Mouse (Mus musculus): ENCODE results near the gene Phrf1. TPM values are rescaled to one million over a fixed set of nuclear protein-coding genes. Genes with fewer than 3 reads are reported as not detected.

The Phrf1 gene
- 33.3 and 39.2 TPM in 2 replicates for polyA plus RNA-seq (2012; rRNA removed)

DNA sequence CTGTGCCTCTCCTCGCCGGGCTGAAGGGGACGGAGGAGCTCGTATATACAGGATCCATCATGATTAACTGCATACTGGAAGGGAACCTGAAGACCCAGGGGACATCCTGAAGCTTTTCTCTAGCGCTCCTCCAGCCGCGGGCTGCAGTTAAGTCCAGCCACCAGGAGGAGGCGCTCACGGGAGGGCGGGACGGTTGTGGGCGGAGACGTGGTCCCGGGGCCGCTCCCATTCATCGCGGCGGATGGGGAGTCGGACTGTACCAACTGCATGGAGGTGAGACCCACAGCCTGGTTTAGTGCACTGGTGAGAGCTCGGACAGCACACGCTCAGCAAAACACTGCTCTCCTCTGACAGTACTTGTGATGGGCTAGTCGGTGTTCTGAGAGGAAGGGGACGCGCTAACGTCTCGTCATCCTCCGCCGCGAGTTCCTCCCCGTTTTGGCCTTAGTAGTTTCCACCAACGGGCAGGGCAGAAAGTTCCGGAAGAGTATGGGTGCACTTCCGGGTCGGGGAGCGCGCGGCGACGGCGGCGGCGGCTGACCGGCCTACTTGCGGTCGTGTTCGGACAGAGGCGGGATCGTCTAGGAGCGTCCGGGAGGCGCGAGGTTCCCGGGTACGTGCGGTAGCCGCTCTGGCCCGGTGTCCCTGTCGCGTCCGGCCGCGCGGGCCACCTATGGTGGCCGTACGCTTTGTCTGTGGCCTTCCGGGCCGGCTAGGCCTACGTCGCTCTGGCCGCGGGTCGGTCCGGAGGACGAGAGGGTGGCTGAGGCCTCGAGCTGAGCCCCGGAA, at the start of gene Phrf1:
TSS of gene Phrf1 (plus strand) at position 506 of the 789 bp plus-strand sequence.

DNA sequence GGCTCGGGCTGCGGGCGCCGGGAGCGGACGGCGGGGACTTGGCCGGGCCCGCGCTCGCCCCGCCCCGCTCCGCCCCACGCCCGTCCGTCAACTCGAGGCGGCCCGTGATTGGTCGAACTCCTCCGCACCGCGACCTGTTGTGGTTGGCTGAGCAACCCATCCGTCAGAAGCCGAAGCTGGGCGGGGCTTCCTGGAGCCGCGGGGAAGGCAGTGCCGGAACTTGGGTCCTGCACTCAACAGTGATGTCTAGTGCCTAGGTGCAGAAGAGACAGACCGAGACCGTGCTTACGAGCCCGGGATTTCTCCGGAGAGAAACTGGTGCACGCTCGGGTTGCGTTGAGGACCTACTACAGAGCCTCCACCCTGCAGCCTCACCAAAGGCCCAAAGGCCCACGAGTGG, 34.6 kb upstream of the Phrf1 start, which contains the start of the genes Hras and Lrrc56:
TSS of gene Hras (minus strand) at position 58 of the 400 bp plus-strand sequence.
TSS of gene Lrrc56 (plus strand) at position 210 of the 400 bp plus-strand sequence.

DNA sequence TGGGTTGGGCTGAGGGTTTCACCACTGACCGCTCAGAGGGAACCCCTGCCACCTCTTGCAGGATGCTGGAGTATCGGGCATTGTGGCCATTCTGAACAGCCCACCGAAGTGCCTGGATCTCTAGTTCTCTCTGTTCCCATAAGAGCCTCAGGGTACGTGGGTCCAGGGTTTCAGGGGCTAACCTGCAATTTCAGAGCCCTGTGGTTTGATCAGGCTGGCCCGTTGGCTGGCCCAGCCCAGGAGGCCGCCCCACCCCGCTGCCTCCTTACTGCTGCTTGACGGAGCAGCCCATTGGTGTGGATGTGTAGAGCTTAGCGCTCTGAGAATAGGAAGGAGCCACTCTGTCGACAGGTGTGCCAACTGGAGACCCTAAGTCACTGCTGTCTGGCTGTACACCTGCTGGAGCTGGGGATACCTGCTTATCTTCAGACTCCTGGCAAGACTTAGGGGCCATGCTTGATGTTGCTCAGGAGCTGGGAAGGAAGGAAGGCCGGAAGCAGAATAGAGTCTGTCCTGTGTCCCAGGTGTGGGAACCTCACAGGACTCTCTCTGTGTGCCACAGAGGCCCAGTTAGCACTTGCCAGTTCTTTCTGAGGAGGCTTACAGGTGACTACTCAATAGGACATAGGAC, 14.9 kb upstream of the Phrf1 start, which contains the start of gene Lmntd2:
TSS of gene Lmntd2 (minus strand) at position 476 of the 631 bp plus-strand sequence.

DNA sequence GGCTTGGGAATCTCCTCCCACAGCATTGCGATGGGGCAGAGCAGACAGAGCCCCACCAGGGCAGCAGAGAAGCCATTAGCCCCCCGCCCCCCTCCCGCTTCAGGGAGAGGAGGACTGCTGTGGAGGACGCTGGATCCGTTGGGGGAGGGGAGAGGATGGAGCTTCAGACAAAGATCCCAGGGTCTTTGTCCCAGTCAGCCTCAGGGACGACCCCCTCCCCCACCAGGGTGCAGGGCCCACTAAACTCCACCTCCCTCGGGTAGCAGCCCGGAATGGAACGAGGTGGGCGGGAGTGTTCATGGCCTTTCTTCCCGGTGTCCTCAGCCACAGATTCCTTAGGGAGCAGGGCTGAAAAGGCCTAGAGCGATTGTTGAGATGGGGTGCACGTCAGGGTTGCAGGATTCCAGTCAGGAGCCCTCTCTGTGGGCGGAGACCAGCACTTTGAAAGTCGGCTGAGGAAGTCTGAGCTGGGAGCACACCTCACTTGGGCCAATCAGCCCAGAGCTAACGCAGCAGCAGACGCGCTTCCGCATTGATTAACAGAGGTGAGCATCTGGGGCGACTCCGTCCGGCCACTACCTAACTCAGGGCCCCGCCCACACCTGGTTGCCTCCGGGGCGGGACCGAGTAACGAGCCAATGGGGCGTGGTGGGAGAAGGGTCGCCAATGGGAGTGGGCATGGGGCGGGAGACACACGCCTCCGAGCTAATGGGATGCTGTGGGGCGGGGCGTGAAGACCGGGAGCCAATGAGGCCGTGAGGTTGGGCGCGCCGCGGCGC, 13.3 kb upstream of the Phrf1 start, which contains the start of gene Rassf7:
TSS of gene Rassf7 (plus strand) at position 760 of the 779 bp plus-strand sequence.

DNA sequence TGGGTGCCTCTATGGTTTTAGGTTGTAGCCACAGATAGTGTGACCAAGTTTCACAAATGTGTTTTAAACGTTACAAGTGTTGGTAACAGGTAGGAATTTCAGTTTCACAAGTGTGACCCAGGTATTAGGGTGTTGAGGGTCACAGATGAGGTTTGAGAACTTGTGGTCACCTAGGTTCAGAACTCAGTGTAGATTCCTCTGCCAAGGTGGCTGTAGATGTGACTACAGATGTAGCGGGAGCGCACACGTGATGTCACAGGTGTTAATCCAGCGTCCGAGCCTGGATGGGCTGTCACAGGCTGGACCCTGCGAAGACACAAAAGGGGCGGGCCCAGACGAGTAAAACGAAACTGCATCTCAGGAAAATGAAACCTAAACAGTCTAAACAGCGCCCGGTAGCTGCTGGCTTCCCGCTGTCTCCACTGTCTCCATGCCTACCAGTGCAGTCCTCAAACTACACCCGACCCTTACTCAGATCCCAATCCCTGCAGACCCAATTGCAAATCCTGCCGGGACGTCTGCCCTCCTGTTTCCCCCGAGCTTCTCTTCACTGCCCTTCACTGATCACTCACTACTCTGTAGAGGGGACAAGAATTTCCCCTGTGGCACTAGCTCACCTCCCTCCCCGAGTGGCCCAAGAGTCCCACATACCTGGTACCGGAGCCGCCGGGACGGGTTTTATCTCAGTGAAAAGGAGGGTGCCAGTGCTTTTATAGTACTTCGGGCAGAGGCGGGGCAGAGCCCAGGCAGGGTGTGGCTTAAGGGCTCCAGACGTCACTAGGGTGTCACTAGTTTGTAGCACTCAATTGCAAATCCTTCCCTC, 37.4 kb downstream of the Phrf1 start, which contains the start of gene Irf7:
TSS of gene Irf7 (minus strand) at position 743 of the 823 bp plus-strand sequence.

DNA sequence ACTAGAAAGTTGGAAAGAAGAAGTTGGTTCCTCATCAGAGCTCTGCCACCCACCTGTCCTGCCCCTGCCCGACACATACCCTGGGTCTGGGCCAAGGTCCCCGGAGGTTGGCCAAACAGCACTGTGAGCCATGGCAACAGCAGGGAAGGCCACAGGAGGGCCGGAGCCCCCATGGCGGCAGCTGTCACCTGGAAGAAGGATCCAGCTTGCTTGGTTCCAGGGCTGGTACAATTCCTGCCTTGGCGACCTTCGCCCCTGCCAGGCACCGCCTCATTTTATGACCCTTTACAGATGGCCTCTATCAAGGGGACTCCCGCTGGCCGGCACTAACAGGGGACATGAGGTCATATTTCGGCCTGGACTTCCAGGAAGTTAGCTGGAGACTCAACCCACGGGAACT, 48.0 kb downstream of the Phrf1 start, which contains the start of gene Cdhr5:
TSS of gene Cdhr5 (minus strand) at position 241 of the 400 bp plus-strand sequence.

DNA sequence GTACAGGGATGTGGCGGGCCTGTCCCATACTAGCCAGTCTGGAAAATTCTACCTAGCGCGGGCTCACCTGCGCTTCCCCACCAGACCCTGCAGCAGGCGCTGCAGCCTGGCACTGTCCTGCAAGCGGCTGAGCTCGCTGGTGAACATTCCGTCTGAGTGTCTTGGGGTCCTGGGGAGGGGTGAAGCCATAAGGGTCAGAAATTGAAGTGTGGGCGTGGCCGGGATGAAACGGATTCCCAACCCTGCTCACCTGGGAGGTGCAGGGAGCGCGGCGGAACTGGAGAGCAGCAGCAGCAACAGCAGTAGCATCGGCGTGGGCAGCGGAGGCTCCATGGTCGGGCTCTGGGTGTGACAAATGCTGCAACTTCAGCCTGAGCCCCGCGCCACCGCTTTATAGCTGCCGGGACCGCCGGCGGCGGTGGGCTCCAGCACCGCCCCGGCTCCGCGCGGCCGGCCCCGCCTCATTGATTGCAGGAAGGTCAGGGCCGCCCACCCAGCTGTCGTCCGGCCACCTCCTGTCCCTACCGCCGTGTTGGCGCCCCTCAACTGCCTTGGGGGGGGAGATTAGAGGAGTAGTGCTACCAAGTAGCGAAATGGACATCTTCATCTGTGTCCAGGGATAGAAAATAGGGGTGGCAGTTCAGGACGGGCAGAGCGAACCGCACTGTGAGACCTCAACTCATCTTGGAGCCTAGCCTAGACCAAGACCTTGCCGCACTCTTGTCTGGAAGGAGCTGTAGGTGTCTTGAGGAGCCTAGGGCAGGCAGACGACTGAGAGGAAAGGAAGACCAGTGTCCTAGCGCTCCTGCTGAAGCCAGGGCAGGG, 50.4 kb downstream of the Phrf1 start, which contains the start of gene Sct:
TSS of gene Sct (minus strand) at position 368 of the 825 bp plus-strand sequence.

DNA sequence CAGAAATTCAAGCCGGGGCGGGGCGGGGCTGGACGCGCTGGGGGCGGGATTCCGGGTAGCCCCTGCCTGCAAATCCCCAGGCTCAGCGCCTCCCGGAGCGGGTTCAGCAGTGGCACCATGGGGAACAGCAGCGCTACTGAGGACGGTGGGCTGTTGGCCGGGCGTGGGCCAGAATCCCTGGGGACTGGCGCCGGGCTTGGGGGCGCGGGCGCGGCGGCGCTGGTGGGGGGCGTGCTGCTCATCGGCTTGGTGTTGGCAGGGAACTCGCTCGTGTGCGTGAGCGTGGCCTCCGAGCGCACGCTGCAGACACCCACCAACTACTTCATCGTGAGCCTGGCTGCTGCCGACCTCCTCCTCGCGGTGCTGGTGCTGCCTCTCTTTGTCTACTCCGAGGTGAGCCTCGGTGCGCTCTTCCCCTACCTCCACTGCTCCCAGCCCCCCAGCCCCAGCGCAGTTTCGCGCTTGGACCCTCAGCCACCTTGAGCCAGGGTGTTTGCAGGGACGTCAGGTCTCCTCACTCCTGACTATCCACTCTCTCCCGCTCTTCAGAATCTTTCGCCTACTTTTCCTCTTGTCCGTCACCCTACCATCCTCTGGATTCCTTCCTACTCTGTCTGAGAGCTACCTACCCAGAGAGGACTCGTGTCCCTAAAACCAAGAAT, 63.5 kb downstream of the Phrf1 start, which contains the start of gene Drd4:
TSS of gene Drd4 (plus strand) at position 86 of the 662 bp plus-strand sequence.

Other genes with a start within 250 kb of the Phrf1 start
- gene Ifitm3, start 218.0 kb upstream of the Phrf1 start, polyA plus RNA-seq (2012; rRNA removed): 31.0 and 57.6 TPM in 2 replicates
- gene Ifitm6, start 210.9 kb upstream of the Phrf1 start, polyA plus RNA-seq (2012; rRNA removed): 0.86 and 1.2 TPM in 2 replicates
- not detected in 2 replicates for gene Gm17387, start 199.7 kb upstream of the Phrf1 start, polyA plus RNA-seq (2012; rRNA removed)
- 154 and 158 TPM in 2 replicates for gene B4galnt4, start 167.7 kb upstream of the Phrf1 start, polyA plus RNA-seq (2012; rRNA removed)
- gene Pkp3, start 150.6 kb upstream of the Phrf1 start, polyA plus RNA-seq (2012; rRNA removed): 0.28 and 4.0 TPM in 2 replicates
- gene Sigirr, start 128.2 kb upstream of the Phrf1 start, polyA plus RNA-seq (2012; rRNA removed): 1.4 and 2.1 TPM in 2 replicates
- 0.33 and 1.8 TPM in 2 replicates for gene Ano9, start 111.0 kb upstream of the Phrf1 start, polyA plus RNA-seq (2012; rRNA removed)
- 49.2 and 50.0 TPM in 2 replicates for gene Ptdss2, start 106.4 kb upstream of the Phrf1 start, polyA plus RNA-seq (2012; rRNA removed)
- gene Rnh1, start 55.9 kb upstream of the Phrf1 start, polyA plus RNA-seq (2012; rRNA removed): 49.4 and 54.4 TPM in 2 replicates
- gene Hras, start 34.8 kb upstream of the Phrf1 start, polyA plus RNA-seq (2012; rRNA removed): 138 and 141 TPM in 2 replicates
- gene Lrrc56, start 34.6 kb upstream of the Phrf1 start, polyA plus RNA-seq (2012; rRNA removed): 16.0 and 18.6 TPM in 2 replicates
- gene Lmntd2, start 14.7 kb upstream of the Phrf1 start, polyA plus RNA-seq (2012; rRNA removed): 4.9 and 5.2 TPM in 2 replicates
- gene Rassf7, start 12.9 kb upstream of the Phrf1 start, polyA plus RNA-seq (2012; rRNA removed): 29.0 and 31.4 TPM in 2 replicates
- gene Irf7, start 37.7 kb downstream of the Phrf1 start, polyA plus RNA-seq (2012; rRNA removed): 6.9 and 11.5 TPM in 2 replicates
- 0.01 and 0.03 TPM in 2 replicates for gene Cdhr5, start 48.0 kb downstream of the Phrf1 start, polyA plus RNA-seq (2012; rRNA removed)
- 1.7 and 4.0 TPM in 2 replicates for gene Sct, start 50.3 kb downstream of the Phrf1 start, polyA plus RNA-seq (2012; rRNA removed)
- 1.1 TPM in 2 replicates for gene Drd4, start 63.2 kb downstream of the Phrf1 start, polyA plus RNA-seq (2012; rRNA removed)
- 74.1 and 82.3 TPM in 2 replicates for gene Deaf1, start 98.9 kb downstream of the Phrf1 start, polyA plus RNA-seq (2012; rRNA removed)
- gene Tmem80, start 99.0 kb downstream of the Phrf1 start, polyA plus RNA-seq (2012; rRNA removed): 75.9 and 79.9 TPM in 2 replicates
- gene Eps8l2, start 110.1 kb downstream of the Phrf1 start, polyA plus RNA-seq (2012; rRNA removed): 0.98 and 3.3 TPM in 2 replicates
- gene Taldo1, start 163.4 kb downstream of the Phrf1 start, polyA plus RNA-seq (2012; rRNA removed): 259 and 309 TPM in 2 replicates
- 68.5 and 73.1 TPM in 2 replicates for gene Gatd1, start 185.4 kb downstream of the Phrf1 start, polyA plus RNA-seq (2012; rRNA removed)
- gene Cend1, start 200.7 kb downstream of the Phrf1 start, polyA plus RNA-seq (2012; rRNA removed): 34.4 and 41.7 TPM in 2 replicates
- 129 and 134 TPM in 2 replicates for gene Slc25a22, start 209.1 kb downstream of the Phrf1 start, polyA plus RNA-seq (2012; rRNA removed)
- 17.0 and 20.2 TPM in 2 replicates for gene Pidd1, start 215.2 kb downstream of the Phrf1 start, polyA plus RNA-seq (2012; rRNA removed)
- gene Rplp2, start 218.6 kb downstream of the Phrf1 start, polyA plus RNA-seq (2012; rRNA removed): 1,057 and 1,069 TPM in 2 replicates
- gene Pnpla2, start 226.4 kb downstream of the Phrf1 start, polyA plus RNA-seq (2012; rRNA removed): 16.5 and 18.9 TPM in 2 replicates
- gene Cracr2b, start 232.3 kb downstream of the Phrf1 start, polyA plus RNA-seq (2012; rRNA removed): 4.3 and 5.9 TPM in 2 replicates
- 101 and 105 TPM in 2 replicates for gene Cd151, start 238.6 kb downstream of the Phrf1 start, polyA plus RNA-seq (2012; rRNA removed)
- 47.7 and 49.9 TPM in 2 replicates for gene Polr2l, start 246.3 kb downstream of the Phrf1 start, polyA plus RNA-seq (2012; rRNA removed)
- 30.6 and 45.5 TPM in 2 replicates for gene Tspan4, start 246.5 kb downstream of the Phrf1 start, polyA plus RNA-seq (2012; rRNA removed)

All from central nervous system, embryonic 14 days (tissue).